Mouse (Mus musculus) heart, adult 18-20 months (tissue): ENCODE data around the gene Espl1. TPM values are rescaled to one million over a fixed set of nuclear protein-coding genes. Genes with fewer than 3 reads are reported as not detected.
"Not testable (repeated sequence)": the region's sequence is repeated elsewhere in the genome, so short reads cannot be mapped to it uniquely, and the experiment has no call there.

Experiments
- DNase-seq, 2 experiments: peaks; one replicate each; pipeline ENCODE4 v3.0.0; 2021 to 2022; ENCODE audit warnings: mixed read lengths in 1 of 2
- total RNA-seq, 2 experiments: library from RNA; stranded (reverse); gene quantifications; 2 replicates each; pipeline ENCODE4 v1.2.3; 2021

Espl1 gene
- total RNA-seq, 2 experiments from 2014 or later = 0.54 to 0.92 TPM

- no peak for DNase-seq
Measured at GRCm38 (mm10) chr15:102335254-102335653, 39.2 kb downstream of the Espl1 start.

GRCm38 (mm10) chr15:102335925-102336324, 39.9 kb downstream of the Espl1 start:
- DNase-seq = not testable (repeated sequence)

GRCm38 (mm10) chr15:102336946-102337345, 40.9 kb downstream of the Espl1 start:
- no peak for DNase-seq

- no peak for DNase-seq
Measured at GRCm38 (mm10) chr15:102339612-102340011, 43.5 kb downstream of the Espl1 start.

GRCm38 (mm10) chr15:102341580-102341979, 45.5 kb downstream of the Espl1 start:
- DNase-seq = peak; percentile 44 to 72

- no peak for DNase-seq
Measured at GRCm38 (mm10) chr15:102344490-102344889, 48.4 kb downstream of the Espl1 start.

- DNase-seq = no peak
Measured at GRCm38 (mm10) chr15:102346444-102346843, 50.4 kb downstream of the Espl1 start.

GRCm38 (mm10) chr15:102350138-102350941, 54.3 kb downstream of the Espl1 start, which contains the start of gene Aaas:
Aaas (minus strand) TSS chr15:102350771.
- DNase-seq = peak; percentile 96 to 97

GRCm38 (mm10) chr15:102350942-102351291, 54.9 kb downstream of the Espl1 start:
- DNase-seq = no peak

- DNase-seq = no peak
Measured at GRCm38 (mm10) chr15:102352177-102352576, 56.1 kb downstream of the Espl1 start.

GRCm38 (mm10) chr15:102353986-102354385, 57.9 kb downstream of the Espl1 start:
- no peak for DNase-seq

GRCm38 (mm10) chr15:102355134-102355870, 59.2 kb downstream of the Espl1 start:
- peak; percentile 46 to 69 for DNase-seq

- no peak for DNase-seq
Measured at GRCm38 (mm10) chr15:102355871-102356441, 59.9 kb downstream of the Espl1 start.

GRCm38 (mm10) chr15:102356501-102357325, 60.6 kb downstream of the Espl1 start:
- DNase-seq = no peak

- no peak for DNase-seq
Measured at GRCm38 (mm10) chr15:102358126-102358525, 62.1 kb downstream of the Espl1 start.

- no peak for DNase-seq
Measured at GRCm38 (mm10) chr15:102358834-102359233, 62.8 kb downstream of the Espl1 start.

GRCm38 (mm10) chr15:102362648-102363047, 66.6 kb downstream of the Espl1 start:
- DNase-seq = no peak

- no peak for DNase-seq
Measured at GRCm38 (mm10) chr15:102364678-102365077, 68.6 kb downstream of the Espl1 start.

GRCm38 (mm10) chr15:102366238-102366637, 70.2 kb downstream of the Espl1 start:
- no peak for DNase-seq

GRCm38 (mm10) chr15:102366733-102367344, 70.8 kb downstream of the Espl1 start, which contains the start of gene Sp7:
Sp7 (minus strand) TSS chr15:102367182.
- DNase-seq = no peak

GRCm38 (mm10) chr15:102369972-102370371, 73.9 kb downstream of the Espl1 start:
- DNase-seq = no peak

- no peak for DNase-seq
Measured at GRCm38 (mm10) chr15:102370727-102371126, 74.7 kb downstream of the Espl1 start.
